Mouse (Mus musculus) CH12.LX (cell line): Measurements from ENCODE around the gene Apoc2.

ENCODE experiments used
- CTCF ChIP-seq, 2 experiments: IDR thresholded peaks in 1 of 2; conservative IDR thresholded peaks in 1 of 2; 2 replicates each; pipeline ENCODE4 v1.5.1; 2011 to 2012; ENCODE audit warnings: low read depth in 2 of 2, low read length in 2 of 2, improper control_type of control experiment in 1 of 2, inconsistent platforms in 1 of 2, mild to moderate bottlenecking in 1 of 2, moderate library complexity in 1 of 2
- E2F4 ChIP-seq: IDR thresholded peaks from 2 replicates; pipeline ENCODE4 v1.6.1; 2011; ENCODE audit warnings: low read depth, low read length, improper control_type of control experiment; ENCODE audit not compliant: insufficient replicate concordance
- KAT2A ChIP-seq: IDR thresholded peaks from 2 replicates; pipeline ENCODE4 v1.6.1; 2012; ENCODE audit warnings: low read length, improper control_type of control experiment, inconsistent platforms; ENCODE audit not compliant: insufficient replicate concordance
- MAZ ChIP-seq: IDR thresholded peaks from 2 replicates; pipeline ENCODE4 v1.6.1; 2012; ENCODE audit warnings: low read depth, mild to moderate bottlenecking, inconsistent platforms, low read length, improper control_type of control experiment, moderate library complexity
- MYC ChIP-seq: IDR thresholded peaks from 2 replicates; pipeline ENCODE4 v1.6.1; 2011; ENCODE audit warnings: low read depth, mild to moderate bottlenecking, improper control_type of control experiment, low read length
- POLR2A ChIP-seq: IDR thresholded peaks from 2 replicates; pipeline ENCODE4 v1.6.1; 2011; ENCODE audit warnings: low read depth, mild to moderate bottlenecking, improper control_type of control experiment, low read length
- RCOR1 ChIP-seq: conservative IDR thresholded peaks from 2 replicates; pipeline ENCODE4 v1.6.1; 2012; ENCODE audit warnings: low read depth, mild to moderate bottlenecking, inconsistent platforms, low read length, improper control_type of control experiment
- SIN3A ChIP-seq: IDR thresholded peaks from 2 replicates; pipeline ENCODE4 v1.6.1; 2012; ENCODE audit warnings: low read length, improper control_type of control experiment, inconsistent platforms

GRCm38 (mm10) chr7:19681202-19681694, 3.5 kb upstream of the Apoc2 start, which contains the start of the genes Gm44805 and Apoc4:
- TF ChIP-seq POLR2A (no peak), CTCF (conservative IDR thresholded peaks at IDR 0.05 in 1 of 2, IDR thresholded peaks at IDR 0.05 in 1 of 2; ENCODE audit: low read depth in 2 of 2, low read length in 2 of 2) (no peak), E2F4 (no peak), SIN3A (no peak), MAZ (no peak), MYC (no peak), RCOR1 (no peak), KAT2A (no peak)
